Mouse (Mus musculus): Measurements from ENCODE around the gene Slc2a10.

Slc2a10 gene

DNA sequence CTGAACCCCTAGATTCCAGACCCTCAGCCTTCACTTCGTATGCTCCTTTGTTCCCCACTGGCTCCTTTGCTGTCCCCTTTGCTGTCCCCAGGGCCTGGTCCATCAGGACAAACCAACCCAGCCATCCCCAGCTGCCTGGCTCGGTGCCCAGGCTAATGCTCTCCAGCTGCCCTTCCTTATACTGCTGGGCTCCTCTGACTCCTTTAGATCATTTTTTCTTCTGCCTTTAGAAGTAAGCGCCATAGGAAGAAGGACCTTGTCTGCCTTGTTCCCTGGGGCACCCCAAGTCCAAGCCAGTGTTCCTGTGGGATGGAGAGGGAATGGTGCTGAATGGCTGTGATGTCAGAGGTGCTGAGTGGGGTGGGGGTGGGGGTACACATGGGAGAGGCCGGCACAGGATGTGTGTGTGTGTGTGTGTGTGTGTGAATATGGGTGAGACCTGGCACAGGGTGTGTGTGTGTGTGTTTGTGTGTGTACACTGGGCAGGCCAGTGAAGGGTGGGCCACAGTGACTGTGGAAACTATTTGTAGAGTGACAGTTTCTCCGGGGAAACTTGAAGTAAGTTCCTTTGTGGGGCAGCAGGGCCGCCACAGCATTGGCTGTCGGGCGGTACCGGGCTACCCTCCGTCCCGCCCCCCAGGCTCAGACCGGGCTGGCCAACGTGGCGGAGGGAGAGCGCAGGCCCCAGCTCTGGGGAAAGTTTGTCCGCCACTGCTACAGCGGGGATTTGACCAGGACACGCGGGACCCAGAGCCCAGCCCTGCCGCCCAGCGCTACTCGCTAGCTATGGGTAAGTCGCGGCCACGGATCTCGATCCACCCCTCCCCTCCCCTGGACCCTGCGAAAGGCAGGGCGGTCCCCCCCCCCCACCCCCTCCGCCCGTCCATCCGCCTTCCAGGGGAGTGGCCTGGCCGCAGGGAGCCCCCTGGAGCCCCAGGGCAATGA is at the start of gene Slc2a10:
Gene Slc2a10 (plus strand): TSS at position 529 of the 945 bp plus-strand sequence.
- DNase-seq (ENCODE audit: low read depth, low spot score) = no peak

- DNase-seq (ENCODE audit: low read depth, low spot score) = no peak
Measured at GRCm38 (mm10) chr2:165456710-165457109, 46.9 kb upstream of the Slc2a10 start.

DNA sequence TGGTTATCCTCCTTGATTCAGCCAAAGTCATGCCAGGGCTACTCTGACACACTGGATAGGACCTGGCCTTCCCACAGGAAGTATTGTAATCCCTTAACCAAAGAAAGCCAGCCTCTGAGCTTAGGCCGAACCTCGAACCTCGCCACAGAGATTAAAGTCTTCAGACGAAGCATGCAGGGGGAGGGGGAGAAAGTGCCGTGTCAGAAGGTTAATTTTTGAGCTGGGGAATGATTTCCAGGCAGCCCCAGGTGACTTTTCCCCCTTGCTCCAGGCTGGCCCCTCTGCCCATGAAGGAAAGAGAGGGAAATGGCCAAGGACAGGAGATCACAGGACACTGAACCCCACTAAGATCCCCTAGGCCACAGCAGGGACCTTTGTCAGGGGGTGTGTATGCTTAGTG is 45.4 kb upstream of the Slc2a10 start:
- DNase-seq (ENCODE audit: low read depth, low spot score) = no peak

GRCm38 (mm10) chr2:165459663-165460062 is 43.9 kb upstream of the Slc2a10 start:
- no peak for DNase-seq (ENCODE audit: low read depth, low spot score)

- no peak for DNase-seq (ENCODE audit: low read depth, low spot score)
Measured at GRCm38 (mm10) chr2:165467824-165468452, 35.6 kb upstream of the Slc2a10 start.

GRCm38 (mm10) chr2:165470167-165470566 is 33.4 kb upstream of the Slc2a10 start:
- no peak for DNase-seq (ENCODE audit: low read depth, low spot score)

DNA sequence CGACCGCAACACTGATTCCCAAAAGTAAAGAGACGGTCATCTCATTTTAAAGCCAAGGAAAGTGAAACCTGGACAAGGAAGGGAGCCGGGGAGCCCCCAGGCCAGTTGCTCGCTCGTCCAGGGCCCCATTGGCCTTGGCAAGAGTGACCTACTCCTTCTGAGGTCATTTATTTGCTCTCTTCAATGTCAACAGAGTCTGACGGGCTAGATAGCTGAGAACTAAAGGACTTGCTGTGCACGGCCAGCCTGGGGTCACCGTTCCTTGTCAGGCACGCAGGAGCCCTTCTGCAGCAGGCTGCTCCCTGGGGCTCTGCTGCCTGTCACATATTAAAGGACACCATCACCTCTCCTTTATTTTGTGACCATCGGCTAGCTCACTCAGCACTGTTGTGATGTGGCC is 31.6 kb upstream of the Slc2a10 start:
- no peak for DNase-seq (ENCODE audit: low read depth, low spot score)

GRCm38 (mm10) chr2:165473003-165473402 is 30.6 kb upstream of the Slc2a10 start, which contains the start of gene Slc13a3:
TSS of gene Slc13a3 (minus strand) at chr2:165473230.
- no peak for DNase-seq (ENCODE audit: low read depth, low spot score)

- DNase-seq (ENCODE audit: low read depth, low spot score) = no peak
Measured at GRCm38 (mm10) chr2:165475412-165475811, 28.2 kb upstream of the Slc2a10 start.

DNA sequence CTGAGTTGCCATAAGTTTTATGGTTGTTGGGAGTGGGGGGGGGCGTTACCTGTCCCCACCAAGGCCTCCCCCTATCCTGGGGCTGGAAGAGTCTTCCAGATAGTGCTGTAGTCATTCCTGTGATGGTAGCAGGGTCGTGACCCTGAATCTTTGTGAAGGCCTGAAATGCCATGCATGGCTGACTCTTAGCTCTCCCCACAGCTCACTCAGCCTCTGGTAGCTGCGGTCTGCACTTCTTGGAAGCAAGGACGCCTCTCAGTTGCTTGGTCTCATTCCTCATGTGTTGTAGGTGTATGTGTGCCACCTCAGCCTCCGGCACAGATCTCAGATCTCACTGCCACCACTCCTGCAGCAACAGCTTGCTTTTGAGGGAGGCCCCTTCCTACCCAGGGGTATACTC is 27.7 kb upstream of the Slc2a10 start:
- no peak for DNase-seq (ENCODE audit: low read depth, low spot score)

DNA sequence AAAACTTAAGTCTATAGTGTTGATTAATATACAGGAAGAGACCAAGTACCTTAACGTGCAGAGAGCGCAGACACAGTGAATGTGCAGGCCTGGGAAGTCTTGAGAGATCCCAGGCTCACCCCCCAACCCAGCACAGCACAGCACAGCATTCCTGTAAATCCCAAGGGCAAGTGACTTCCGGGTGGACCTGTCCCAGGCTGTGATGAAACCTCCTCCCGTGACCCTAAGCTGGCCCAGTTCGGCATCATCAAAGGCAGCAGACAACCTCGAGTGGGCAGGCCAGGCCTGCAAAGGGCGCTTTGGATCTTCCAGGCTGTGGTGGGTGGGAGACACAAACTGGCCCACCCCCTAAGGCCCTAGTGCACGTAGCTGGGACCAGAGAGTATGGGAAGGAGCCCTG is 21.6 kb upstream of the Slc2a10 start:
- DNase-seq (ENCODE audit: low read depth, low spot score) = no peak

GRCm38 (mm10) chr2:165484152-165484551 is 19.4 kb upstream of the Slc2a10 start:
- no peak for DNase-seq (ENCODE audit: low read depth, low spot score)

DNA sequence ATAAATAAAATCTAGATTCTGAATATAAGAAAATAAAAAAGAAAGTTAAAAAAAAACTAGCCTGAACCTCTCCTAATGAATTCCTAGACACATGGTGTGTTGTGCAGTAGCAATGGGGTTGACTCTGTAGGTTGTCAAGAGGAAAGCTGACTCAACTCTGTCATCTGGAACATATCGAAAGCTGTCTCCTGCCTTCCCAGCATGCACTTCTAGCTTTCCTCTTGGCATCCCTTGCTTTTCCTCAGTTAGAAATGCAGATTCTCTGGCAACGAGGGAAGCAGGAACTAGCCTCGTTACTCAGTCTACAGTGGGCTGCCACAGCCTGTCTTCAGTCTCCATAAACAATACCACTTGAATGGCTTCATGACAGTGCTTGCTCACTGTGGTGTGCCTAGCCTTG is 17.8 kb upstream of the Slc2a10 start:
- no peak for DNase-seq (ENCODE audit: low read depth, low spot score)

- DNase-seq (ENCODE audit: low read depth, low spot score) = no peak
Measured at GRCm38 (mm10) chr2:165486401-165486800, 17.2 kb upstream of the Slc2a10 start.

GRCm38 (mm10) chr2:165486881-165487535 is 16.6 kb upstream of the Slc2a10 start:
- DNase-seq (ENCODE audit: low read depth, low spot score) = no peak

GRCm38 (mm10) chr2:165492648-165493553 is 10.7 kb upstream of the Slc2a10 start, which contains the start of gene Trp53rka:
TSS of gene Trp53rka (minus strand) at chr2:165493324.
- no peak for DNase-seq (ENCODE audit: low read depth, low spot score)

- DNase-seq (ENCODE audit: low read depth, low spot score) = no peak
Measured at GRCm38 (mm10) chr2:165493587-165494210, 9.9 kb upstream of the Slc2a10 start.

DNA sequence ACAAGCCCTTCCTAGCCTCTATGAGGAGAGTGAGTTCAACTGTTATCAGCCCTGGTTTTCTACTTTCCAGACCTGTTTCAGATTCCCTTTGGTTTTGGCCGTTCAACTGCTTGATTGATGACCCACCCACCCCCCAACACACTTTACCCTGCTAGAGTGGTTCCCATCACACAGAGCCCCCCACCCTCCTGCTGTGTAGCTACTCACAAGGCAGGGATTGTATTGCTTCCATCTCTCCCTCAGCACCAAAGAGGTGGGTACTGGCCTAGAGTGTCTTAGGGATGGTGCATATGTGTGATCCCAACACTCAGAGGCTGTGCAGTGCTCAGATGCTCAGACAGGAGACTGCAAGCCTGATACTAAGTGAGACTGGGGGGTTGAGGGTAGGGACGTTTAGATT is 9.1 kb upstream of the Slc2a10 start:
- no peak for DNase-seq (ENCODE audit: low read depth, low spot score)

GRCm38 (mm10) chr2:165496251-165496650 is 7.3 kb upstream of the Slc2a10 start:
- no peak for DNase-seq (ENCODE audit: low read depth, low spot score)

GRCm38 (mm10) chr2:165497706-165498275 is 5.8 kb upstream of the Slc2a10 start:
- no peak for DNase-seq (ENCODE audit: low read depth, low spot score)
